Mouse (Mus musculus): ENCODE measurements around the gene Scrn1. TPM values are rescaled to one million over a fixed set of nuclear protein-coding genes. Genes with fewer than 3 reads are reported as not detected.

Scrn1 gene
- polyA plus RNA-seq, 1 experiment: 1.1 TPM

Other genes starting within 250 kb of the Scrn1 start
- 46.2 and 98.7 TPM in 2 replicates for gene Prr15, start 240.7 kb downstream of the Scrn1 start, polyA plus RNA-seq (2012; rRNA removed)
- gene Wipf3, start 136.9 kb downstream of the Scrn1 start, polyA plus RNA-seq (2012; rRNA removed): 5.3 and 6.5 TPM in 2 replicates
- 5.7 and 6.8 TPM in 2 replicates for gene Plekha8, start 28.6 kb upstream of the Scrn1 start, polyA plus RNA-seq (2012; rRNA removed)
- 2.2 and 2.6 TPM in 2 replicates for gene Fkbp14, start 30.8 kb upstream of the Scrn1 start, polyA plus RNA-seq (2012; rRNA removed)
- gene Mturn, start 115.1 kb upstream of the Scrn1 start, polyA plus RNA-seq (2012; rRNA removed): 2.4 and 4.7 TPM in 2 replicates